Mouse (Mus musculus) left cerebral cortex, postnatal 36 days (tissue): ENCODE results near the gene Ubl5. TPM values are rescaled to one million over a fixed set of nuclear protein-coding genes. Genes with fewer than 3 reads are reported as not detected.
A peak's percentile ranks its signal among the peaks of the same experiment; 100 is the strongest.
"Not testable (repeated sequence)": the region's sequence is repeated elsewhere in the genome, so short reads cannot be mapped to it uniquely, and the experiment has no call there.

Experiments used
- DNase-seq, 2 experiments: peaks; one replicate each; pipeline ENCODE4 v3.0.0; 2021 to 2022; ENCODE audit warnings: low spot score in 2 of 2, mixed read lengths in 1 of 2
- intact Hi-C: fragments of 180-260 bp; cut with DNase I; formaldehyde crosslinking; loops from one replicate; pipeline ENCODE4 v1.15.1; 2025
- total RNA-seq, 2 experiments: library from RNA; stranded (reverse); gene quantifications; 2 replicates each; pipeline ENCODE4 v1.2.3; 2021

Ubl5 gene
- total RNA-seq, 2 experiments from 2014 or later: 289 to 334 TPM

GRCm38 (mm10) chr9:20689913-20690312 is 47.2 kb downstream of the Ubl5 start:
- intact Hi-C loops: loop anchor here (5.0 kb wide), 1 partner anchor 37 kb away; no protein-coding TSS in a partner anchor
- DNase-seq: no peak

- DNase-seq, intact Hi-C loops: not testable (repeated sequence)
These were observed 47.8 kb downstream of the Ubl5 start for GRCm38 (mm10) chr9:20690449-20690848.

GRCm38 (mm10) chr9:20692863-20693262 is 50.2 kb downstream of the Ubl5 start:
- intact Hi-C loops: no loop called here
- no peak for DNase-seq

GRCm38 (mm10) chr9:20694721-20695235 is 52.1 kb downstream of the Ubl5 start:
- DNase-seq: no peak

GRCm38 (mm10) chr9:20696107-20696712 is 53.5 kb downstream of the Ubl5 start:
- intact Hi-C loops: no loop called here
- peak in 1 of 2 experiments; percentile 50 for DNase-seq

More at GRCm38 (mm10) chr9:20694721-20695235, 52.1 kb downstream of the Ubl5 start:
- intact Hi-C loops: no loop called here

Other genes starting within 250 kb of the Ubl5 start
- 10 to 100 TPM; 25.1 to 26.0 TPM for gene Zfp26, start 182.7 kb upstream of the Ubl5 start, total RNA-seq
- gene Zfp426, start 150.1 kb upstream of the Ubl5 start, total RNA-seq: 10 to 100 TPM; 26.3 to 29.5 TPM
- gene Zfp266, start 121.5 kb upstream of the Ubl5 start, total RNA-seq: 10 to 100 TPM; 39.8 to 44.1 TPM
- gene Zfp846, start 61.6 kb upstream of the Ubl5 start, total RNA-seq: 10 to 100 TPM; 18.5 to 21.2 TPM
- gene Fbxl12, start 1.9 kb downstream of the Ubl5 start, total RNA-seq: 10 to 100 TPM; 15.3 to 27.6 TPM
- gene Pin1, start 9.2 kb downstream of the Ubl5 start, total RNA-seq: 10 to 100 TPM; 42.4 to 43.8 TPM
- 100 to 1,000 TPM; 160 to 193 TPM for gene Olfm2, start 103.5 kb downstream of the Ubl5 start, total RNA-seq
- gene Col5a3, start 172.2 kb downstream of the Ubl5 start, total RNA-seq: 1 to 10 TPM; 1.1 to 2.2 TPM
- not detected for gene Rdh8, start 175.6 kb downstream of the Ubl5 start, total RNA-seq
- 10 to 100 TPM; 65.7 to 90.2 TPM for gene A230050P20Rik, start 225.8 kb downstream of the Ubl5 start, total RNA-seq
- gene Angptl6, start 236.8 kb downstream of the Ubl5 start, total RNA-seq: 10 to 100 TPM; 10.5 to 11.8 TPM
- 10 to 100 TPM; 18.6 to 23.9 TPM for gene Ppan, start 245.3 kb downstream of the Ubl5 start, total RNA-seq